Mouse (Mus musculus): ENCODE data around the gene Olfr43. TPM values are rescaled to one million over a fixed set of nuclear protein-coding genes. Genes with fewer than 3 reads are reported as not detected.

The Olfr43 gene
- total RNA-seq (2021) = not detected
- long read RNA-seq, experiment 1 = 0 reads
- long read RNA-seq, experiment 2 = 0 reads

DNA sequence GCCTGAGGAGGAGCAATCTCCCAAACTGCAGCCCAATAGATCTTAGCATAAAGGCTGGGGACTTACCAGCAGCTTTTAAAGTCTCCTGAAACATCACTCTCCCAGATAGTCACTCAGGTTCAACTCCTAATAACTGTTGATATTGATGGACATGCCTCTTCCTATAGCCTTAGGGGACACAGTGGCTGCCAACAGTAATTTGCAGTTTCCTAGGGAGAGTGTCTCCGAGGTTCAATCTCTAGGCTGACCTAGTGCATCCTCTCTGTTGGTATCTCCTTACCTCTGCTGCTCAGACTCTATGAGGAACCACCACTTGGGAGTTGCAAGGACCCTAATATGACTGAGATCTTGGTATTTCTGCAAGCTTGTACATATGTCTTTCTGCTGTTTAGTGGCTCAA lies at the start of gene Olfr43:
Olfr43 (minus strand) TSS at position 101 of the 400 bp plus-strand sequence.
- no peak for DNase-seq (ENCODE audit: low spot score)

DNA sequence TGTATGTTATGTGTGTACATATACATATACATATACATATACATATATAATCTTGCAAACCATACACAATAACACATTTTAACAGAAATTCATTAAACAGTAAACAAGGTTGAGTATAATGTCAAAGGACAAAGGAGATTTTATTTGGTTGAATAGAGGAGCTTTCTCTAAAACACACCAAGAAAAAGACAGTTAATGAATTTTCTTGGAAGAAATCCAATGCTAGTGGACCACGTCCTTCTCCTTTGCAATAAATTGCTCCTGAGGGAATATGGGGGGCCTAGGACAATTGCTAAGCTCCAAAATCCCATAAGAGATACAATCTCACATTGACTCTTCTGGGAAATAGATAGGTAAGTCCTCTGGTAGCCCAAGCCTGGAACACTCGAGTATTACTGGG lies 48.3 kb upstream of the Olfr43 start, which contains the start of gene Olfr406:
Olfr406 (plus strand) TSS at position 301 of the 400 bp plus-strand sequence.
- no peak for DNase-seq (ENCODE audit: low spot score)

DNA sequence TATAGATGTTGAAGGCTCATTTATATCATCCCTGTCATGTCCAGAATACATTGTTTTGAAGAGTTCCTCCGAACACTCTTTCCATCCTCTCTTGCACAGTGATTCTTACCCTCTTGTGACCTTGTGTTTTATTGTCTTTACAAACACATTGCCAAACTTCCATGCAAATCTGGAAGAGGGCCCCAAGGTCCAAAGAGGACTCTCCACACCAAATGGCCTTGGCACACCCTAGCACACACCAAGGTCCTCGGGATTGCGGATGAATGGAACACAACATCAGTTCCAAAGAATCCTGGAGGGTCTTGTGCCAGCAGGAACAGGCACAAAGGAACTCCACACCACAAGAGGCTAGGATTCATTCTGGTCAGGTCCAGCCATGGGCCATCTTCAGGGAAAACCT lies 30.0 kb upstream of the Olfr43 start:
- no peak for DNase-seq (ENCODE audit: low spot score)

DNA sequence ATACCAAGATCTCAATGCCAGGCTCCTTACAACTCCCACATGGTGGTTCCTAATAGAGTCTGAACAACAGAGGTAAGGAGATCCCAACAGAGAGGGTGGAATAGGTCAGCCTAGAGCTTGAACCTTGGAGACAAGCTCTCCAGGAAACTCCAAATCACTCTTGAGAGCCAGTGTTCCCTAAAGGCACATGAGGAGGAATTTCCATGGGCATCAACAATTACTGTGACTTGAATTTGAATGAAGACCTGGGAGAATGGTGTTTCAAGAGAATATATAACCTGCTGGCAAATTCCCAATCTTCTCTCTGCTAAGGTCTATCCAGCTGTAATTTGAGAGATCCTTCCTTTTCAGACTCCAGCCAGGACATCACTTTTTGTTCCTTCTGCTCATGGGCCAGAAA lies 25.2 kb downstream of the Olfr43 start, which contains the start of gene Olfr403:
Olfr403 (plus strand) TSS at position 301 of the 400 bp plus-strand sequence.
- DNase-seq (ENCODE audit: low spot score) = no peak

DNA sequence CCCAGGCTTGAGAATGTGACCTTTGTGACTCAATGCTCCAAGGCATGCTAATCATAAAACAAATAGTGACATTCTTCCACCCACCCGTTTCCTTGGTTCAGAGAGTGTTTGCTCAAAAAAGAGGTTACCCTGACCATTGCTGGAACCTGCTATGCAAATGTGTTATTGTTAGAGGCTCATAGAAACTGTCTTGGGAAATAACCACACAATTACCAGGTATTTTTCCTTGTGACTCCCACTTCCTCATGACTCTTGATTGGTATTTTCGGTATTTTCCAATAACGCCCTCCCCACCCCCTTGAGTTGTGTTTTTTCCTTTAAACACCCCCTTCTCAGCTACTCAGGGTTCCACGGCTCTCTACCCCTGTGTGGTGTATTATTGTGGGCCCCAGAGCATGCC lies 27.4 kb downstream of the Olfr43 start:
- DNase-seq (ENCODE audit: low spot score) = no peak

DNA sequence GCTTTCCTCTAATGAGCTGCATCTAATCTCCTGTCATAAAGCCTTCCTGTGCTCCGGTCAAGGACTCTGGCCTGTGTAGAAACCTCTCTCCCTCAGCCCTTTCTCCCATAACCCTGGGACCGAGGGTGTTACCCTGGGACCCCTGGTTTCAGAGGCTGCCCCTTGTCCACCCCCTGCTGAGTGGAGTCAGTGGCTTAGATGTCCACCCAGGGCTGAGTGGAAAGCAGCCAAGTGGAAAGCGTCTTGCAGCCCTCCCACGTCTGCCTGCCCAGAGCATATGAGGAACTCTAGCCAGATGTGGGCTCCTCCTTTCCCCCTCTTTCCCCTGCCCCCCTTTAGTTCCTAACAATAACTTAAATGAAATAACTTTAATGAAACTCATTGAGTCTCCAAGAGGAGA lies 28.0 kb downstream of the Olfr43 start:
- DNase-seq (ENCODE audit: low spot score) = no peak

DNA sequence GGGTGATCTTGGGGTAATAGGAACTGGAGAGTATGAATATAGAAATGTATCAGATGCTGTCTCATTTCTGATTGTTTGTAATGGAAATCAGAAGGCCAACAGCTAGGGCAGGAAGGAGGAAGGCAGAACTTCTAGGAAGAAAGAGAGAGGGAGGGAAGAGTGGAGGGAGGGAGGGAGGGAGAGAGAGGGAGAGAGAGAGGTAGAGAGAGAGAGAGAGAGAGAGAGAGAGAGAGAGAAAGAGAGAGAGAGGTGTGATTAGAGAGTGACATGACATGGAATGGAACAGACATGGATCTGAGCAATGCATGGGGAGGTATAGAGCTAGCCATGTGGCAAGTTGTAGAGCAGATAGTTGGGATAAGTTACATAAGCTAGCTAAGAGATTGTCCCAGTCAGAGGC lies 42.4 kb downstream of the Olfr43 start:
- no peak for DNase-seq (ENCODE audit: low spot score)

Other genes starting within 250 kb of the Olfr43 start
- not detected for gene Olfr398, start 221.0 kb downstream of the Olfr43 start, total RNA-seq (2021)
- gene Olfr139, start 154.8 kb downstream of the Olfr43 start, total RNA-seq (2021) = not detected
- gene Olfr399, start 154.8 kb downstream of the Olfr43 start, total RNA-seq (2021) = not detected
- not detected for gene Zfp616, start 141.4 kb downstream of the Olfr43 start, total RNA-seq (2021)
- not detected for gene Olfr401, start 97.7 kb downstream of the Olfr43 start, total RNA-seq (2021)
- not detected for gene Olfr402, start 57.9 kb downstream of the Olfr43 start, total RNA-seq (2021)
- gene Olfr403, start 25.1 kb downstream of the Olfr43 start, total RNA-seq (2021) = not detected
- gene Olfr406, start 48.4 kb upstream of the Olfr43 start, total RNA-seq (2021) = not detected
- gene Olfr59, start 72.4 kb upstream of the Olfr43 start, total RNA-seq (2021) = not detected
- gene Olfr410, start 126.7 kb upstream of the Olfr43 start, total RNA-seq (2021) = not detected
- gene Olfr411, start 141.3 kb upstream of the Olfr43 start, total RNA-seq (2021) = not detected
- not detected for gene Olfr412, start 150.7 kb upstream of the Olfr43 start, total RNA-seq (2021)

All from gastrocnemius, adult 18-20 months (tissue).